Mouse (Mus musculus): ENCODE measurements at regions not wholly inside any gene's neighbourhood (a gene's known extent, or its start where the extent isn't known, plus 50 kb on each side); places are given as distances from the start of the nearest gene placed in this dataset.
A peak's percentile ranks its signal among the peaks of the same experiment; 100 is the strongest.

DNA sequence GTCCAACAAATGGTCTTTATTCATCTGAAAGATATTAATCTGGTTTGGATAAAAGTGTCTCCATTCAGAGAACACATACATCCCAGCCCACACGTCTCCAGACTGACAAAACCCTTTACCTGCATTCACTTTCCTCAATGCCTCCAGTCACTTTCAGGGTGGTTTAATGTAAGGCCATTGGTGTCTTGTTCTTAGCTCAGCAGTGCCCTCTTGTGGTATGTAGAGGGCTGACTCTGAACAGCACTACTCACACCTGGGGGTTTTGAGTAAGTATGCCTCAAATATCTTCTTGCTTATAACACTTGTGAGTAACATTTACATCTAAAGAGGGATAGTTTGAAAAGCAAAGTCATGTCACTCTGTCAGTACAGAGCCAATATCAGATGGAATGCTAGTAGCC lies 164.5 kb upstream of the Adamts16 start:
- WGBS = 6% methylated on average over 1 of the region's 1 CpGs
- no peak overlapping the region for H3K9ac ChIP-seq (replicated peaks; ENCODE audit: low read depth, low read length)
- no peak overlapping the region for H3K4me2 ChIP-seq (ENCODE audit: low read length)
- H3K4me1 ChIP-seq (replicated peaks; ENCODE audit: control insufficient read depth, insufficient read depth, low read length) = no peaks in the 10 kb centered on the region
- H3K9me3 ChIP-seq (ENCODE audit: control insufficient read depth, low read length) = no peaks in the 10 kb centered on the region
- peaks cover 7% of the 10 kb centered on the region; the same call in 1 of the 2 replicates for H3K27me3 ChIP-seq (replicated peaks; ENCODE audit: control insufficient read depth, insufficient read depth, low read length)
- no peak overlapping the region for H3K4me3 ChIP-seq (replicated peaks; ENCODE audit: low read length)
- ATAC-seq = 0 out of 2 replicates have a peak, but pooled peaks have one; percentile 41
- no peak overlapping the region for H3K27ac ChIP-seq (ENCODE audit: low read length)
- H3K36me3 ChIP-seq (ENCODE audit: control insufficient read depth, insufficient read depth) = no peaks in the 10 kb centered on the region

DNA sequence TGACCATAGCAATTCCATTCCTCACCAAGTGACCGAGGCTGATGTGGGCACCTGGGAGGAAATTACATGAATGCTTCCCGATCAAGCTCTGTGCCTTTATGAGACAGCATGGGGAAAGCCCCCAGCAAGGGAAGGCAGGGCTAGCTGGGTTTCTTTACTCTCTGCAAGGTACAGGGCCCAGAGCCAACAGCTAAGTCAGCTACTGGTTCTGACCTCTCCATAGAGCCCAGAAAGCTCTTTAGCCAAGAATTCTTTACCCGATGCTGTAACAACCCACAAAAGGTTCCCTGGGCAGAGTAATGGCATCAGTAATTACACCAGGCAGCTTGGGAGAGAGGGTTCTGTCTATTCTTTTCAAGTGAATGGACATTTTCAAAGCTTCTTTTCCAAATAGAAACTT lies 161.9 kb upstream of the Adamts16 start:
- Histone ChIP-seq H3K27me3 (replicated peaks; ENCODE audit: control insufficient read depth, insufficient read depth, low read length) (peaks cover 4% of the 10 kb centered on the region; the same call in 1 of the 2 replicates), H3K36me3 (ENCODE audit: control insufficient read depth, insufficient read depth) (no peaks in the 10 kb centered on the region), H3K4me3 (replicated peaks; ENCODE audit: low read length) (no peak overlapping the region), H3K9ac (replicated peaks; ENCODE audit: low read depth, low read length) (no peak overlapping the region), H3K4me2 (ENCODE audit: low read length) (no peak overlapping the region), H3K27ac (ENCODE audit: low read length) (no peak overlapping the region), H3K9me3 (ENCODE audit: control insufficient read depth, low read length) (no peaks in the 10 kb centered on the region), H3K4me1 (replicated peaks; ENCODE audit: control insufficient read depth, insufficient read depth, low read length) (no peaks in the 10 kb centered on the region)
- 48% methylated on average over 3 of the region's 3 CpGs for WGBS
- no peak for ATAC-seq

DNA sequence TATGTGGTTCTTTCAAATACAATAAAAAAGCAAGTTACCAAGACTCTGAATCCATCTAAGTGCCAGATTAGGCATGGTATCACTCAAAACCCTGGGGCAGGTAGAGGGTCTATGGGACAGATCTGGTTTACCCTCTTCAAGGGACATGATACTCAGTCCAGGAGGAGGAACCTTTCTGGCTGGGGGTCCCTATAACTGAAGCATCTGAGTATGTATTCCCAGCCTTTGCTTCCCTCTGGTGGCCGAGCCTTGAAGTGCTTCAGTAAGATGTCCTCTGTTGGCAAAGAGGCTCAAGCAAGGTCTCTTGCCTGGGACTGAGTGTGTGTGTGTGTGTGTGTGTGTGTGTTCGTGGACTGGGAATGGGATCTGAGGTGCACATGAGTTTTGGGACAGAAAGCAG lies 159.7 kb upstream of the Adamts16 start:
- Histone ChIP-seq H3K36me3 (ENCODE audit: control insufficient read depth, insufficient read depth) (no peaks in the 10 kb centered on the region), H3K27ac (ENCODE audit: low read length) (no peak overlapping the region), H3K9me3 (ENCODE audit: control insufficient read depth, low read length) (no peaks in the 10 kb centered on the region), H3K4me1 (replicated peaks; ENCODE audit: control insufficient read depth, insufficient read depth, low read length) (no peaks in the 10 kb centered on the region), H3K27me3 (replicated peaks; ENCODE audit: control insufficient read depth, insufficient read depth, low read length) (no peaks in the 10 kb centered on the region), H3K4me2 (ENCODE audit: low read length) (no peak overlapping the region), H3K4me3 (replicated peaks; ENCODE audit: low read length) (no peak overlapping the region), H3K9ac (replicated peaks; ENCODE audit: low read depth, low read length) (no peak overlapping the region)
- WGBS = 3% methylated on average over 2 of the region's 2 CpGs
- peak; percentile 75 for ATAC-seq

DNA sequence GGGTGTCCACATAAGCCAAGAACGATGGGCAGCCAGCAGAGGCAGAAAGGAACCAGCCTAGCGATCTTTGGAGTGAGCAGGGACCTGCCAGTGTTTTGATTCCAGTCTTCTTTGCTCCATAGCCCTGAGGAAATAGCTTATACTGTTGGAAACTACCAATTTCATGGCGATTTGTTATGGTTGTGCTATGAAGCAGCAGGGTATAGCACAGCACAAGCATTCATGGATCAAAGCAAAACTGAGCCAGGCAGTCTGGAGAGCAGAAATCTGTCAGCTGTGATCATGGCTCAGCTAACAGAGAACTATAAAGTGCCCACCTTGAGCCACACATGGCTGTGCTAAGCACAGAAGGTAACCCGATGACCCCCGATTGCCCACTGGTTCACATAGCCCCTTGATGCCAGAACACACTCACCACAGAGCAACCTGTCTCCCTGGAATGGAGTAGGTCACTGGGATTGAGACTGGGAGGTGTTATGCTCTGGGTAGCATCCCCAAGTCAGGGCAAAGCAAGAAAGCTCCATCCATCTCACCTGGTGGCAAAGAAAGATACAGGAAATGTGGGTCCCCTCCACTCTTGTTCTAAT lies 158.9 kb upstream of the Adamts16 start:
- 86% methylated on average over 5 of the region's 5 CpGs for WGBS
- H3K27me3 ChIP-seq (replicated peaks; ENCODE audit: control insufficient read depth, insufficient read depth, low read length) = no peaks in the 10 kb centered on the region
- H3K9me3 ChIP-seq (ENCODE audit: control insufficient read depth, low read length) = no peaks in the 10 kb centered on the region
- H3K9ac ChIP-seq (replicated peaks; ENCODE audit: low read depth, low read length) = no peak overlapping the region
- H3K4me2 ChIP-seq (ENCODE audit: low read length) = no peak overlapping the region
- ATAC-seq = no peak
- no peaks in the 10 kb centered on the region for H3K4me1 ChIP-seq (replicated peaks; ENCODE audit: control insufficient read depth, insufficient read depth, low read length)
- H3K4me3 ChIP-seq (replicated peaks; ENCODE audit: low read length) = no peak overlapping the region
- no peak overlapping the region for H3K27ac ChIP-seq (ENCODE audit: low read length)
- no peaks in the 10 kb centered on the region for H3K36me3 ChIP-seq (ENCODE audit: control insufficient read depth, insufficient read depth)

DNA sequence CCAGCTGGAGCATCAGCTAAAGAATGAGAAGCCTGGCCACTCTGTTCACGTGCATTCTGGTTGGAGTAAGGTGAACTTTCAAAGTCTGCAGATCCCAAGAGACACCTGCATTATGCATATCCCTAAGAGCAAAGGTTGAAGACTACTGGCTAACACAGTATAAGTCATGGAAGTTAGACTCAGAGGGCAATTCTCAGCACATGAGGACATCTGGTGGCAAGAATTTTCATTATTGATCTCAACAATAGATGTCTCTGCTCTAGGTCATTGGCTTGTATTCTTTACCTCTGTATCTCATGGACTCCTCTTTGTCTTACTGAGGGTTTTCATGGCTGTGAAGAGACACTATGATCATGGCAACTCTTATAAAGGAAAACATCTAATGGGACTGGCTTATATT lies 151.9 kb upstream of the Adamts16 start:
- ATAC-seq = no peak
- Histone ChIP-seq H3K9me3 (ENCODE audit: control insufficient read depth, low read length) (no peaks in the 10 kb centered on the region), H3K27ac (ENCODE audit: low read length) (no peak overlapping the region), H3K9ac (replicated peaks; ENCODE audit: low read depth, low read length) (no peak overlapping the region), H3K27me3 (replicated peaks; ENCODE audit: control insufficient read depth, insufficient read depth, low read length) (no peaks in the 10 kb centered on the region), H3K4me2 (ENCODE audit: low read length) (no peak overlapping the region), H3K4me3 (replicated peaks; ENCODE audit: low read length) (no peak overlapping the region), H3K4me1 (replicated peaks; ENCODE audit: control insufficient read depth, insufficient read depth, low read length) (no peaks in the 10 kb centered on the region), H3K36me3 (ENCODE audit: control insufficient read depth, insufficient read depth) (no peaks in the 10 kb centered on the region)
- WGBS = 81% methylated on average over 1 of the region's 1 CpGs

DNA sequence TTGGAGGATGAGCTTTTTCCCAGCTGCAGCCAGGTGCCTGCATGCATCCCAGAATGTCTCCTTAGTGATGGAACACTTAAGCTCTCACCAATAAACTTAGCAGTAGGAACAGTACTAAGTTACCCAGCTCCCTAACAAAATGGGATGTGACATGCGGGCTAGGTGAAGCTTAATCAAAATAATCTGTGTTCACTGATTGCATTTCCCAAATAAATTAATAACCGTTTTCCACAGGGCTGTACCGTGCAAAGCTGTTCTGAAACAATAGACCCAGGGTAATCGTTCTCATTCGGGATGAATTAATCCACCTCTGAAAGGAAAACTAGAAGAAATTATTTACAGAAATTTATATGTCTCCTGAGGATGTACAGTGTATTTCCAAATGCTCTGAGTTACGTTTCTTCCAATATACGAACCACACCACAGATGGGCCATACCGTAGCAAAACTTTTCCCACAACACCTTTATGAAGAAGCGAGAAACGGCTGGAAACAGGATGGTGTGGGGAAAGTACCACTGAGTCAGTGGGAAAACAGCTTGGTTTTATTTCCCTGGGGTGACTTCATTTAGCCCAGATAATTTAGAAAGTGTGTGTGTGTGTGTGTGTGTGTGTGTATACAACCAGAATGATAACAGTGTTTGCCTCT lies 148.5 kb upstream of the Adamts16 start:
- no peaks in the 10 kb centered on the region for H3K36me3 ChIP-seq (ENCODE audit: control insufficient read depth, insufficient read depth)
- H3K27me3 ChIP-seq (replicated peaks; ENCODE audit: control insufficient read depth, insufficient read depth, low read length) = no peaks in the 10 kb centered on the region
- no peak overlapping the region for H3K9ac ChIP-seq (replicated peaks; ENCODE audit: low read depth, low read length)
- H3K4me1 ChIP-seq (replicated peaks; ENCODE audit: control insufficient read depth, insufficient read depth, low read length) = no peaks in the 10 kb centered on the region
- H3K27ac ChIP-seq (ENCODE audit: low read length) = no peak overlapping the region
- 87% methylated on average over 10 of the region's 10 CpGs for WGBS
- H3K4me2 ChIP-seq (ENCODE audit: low read length) = no peak overlapping the region
- H3K4me3 ChIP-seq (replicated peaks; ENCODE audit: low read length) = no peak overlapping the region
- no peak for ATAC-seq
- no peaks in the 10 kb centered on the region for H3K9me3 ChIP-seq (ENCODE audit: control insufficient read depth, low read length)

DNA sequence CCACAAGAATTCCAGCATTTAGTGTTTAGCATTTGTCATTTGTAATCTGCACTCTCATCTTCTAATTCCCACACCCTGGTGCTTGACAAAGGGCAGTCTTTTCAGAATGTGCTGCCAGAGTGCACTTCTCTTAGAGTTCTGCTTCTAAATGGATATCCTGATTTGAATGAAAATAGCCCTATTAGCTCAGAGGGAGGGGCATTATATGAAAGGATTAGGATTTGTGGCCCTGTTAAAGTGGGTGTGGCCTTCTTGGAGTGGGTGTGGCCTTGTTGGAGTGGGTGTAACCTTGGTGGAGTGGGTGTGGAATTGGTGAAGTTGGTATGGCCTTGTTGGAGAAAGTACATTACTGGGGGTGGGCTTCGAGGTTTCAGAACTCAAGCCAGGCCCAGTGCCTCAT lies 137.7 kb upstream of the Adamts16 start:
- H3K4me3 ChIP-seq (replicated peaks; ENCODE audit: low read length) = no peak overlapping the region
- peaks cover 3% of the 10 kb centered on the region for H3K4me1 ChIP-seq (replicated peaks; ENCODE audit: control insufficient read depth, insufficient read depth, low read length)
- H3K27ac ChIP-seq (ENCODE audit: low read length) = no peak overlapping the region
- no peaks in the 10 kb centered on the region for H3K27me3 ChIP-seq (replicated peaks; ENCODE audit: control insufficient read depth, insufficient read depth, low read length)
- no peak overlapping the region for H3K9ac ChIP-seq (replicated peaks; ENCODE audit: low read depth, low read length)
- no peaks in the 10 kb centered on the region for H3K9me3 ChIP-seq (ENCODE audit: control insufficient read depth, low read length)
- H3K36me3 ChIP-seq (ENCODE audit: control insufficient read depth, insufficient read depth) = no peaks in the 10 kb centered on the region
- ATAC-seq = no peak
- H3K4me2 ChIP-seq (ENCODE audit: low read length) = no peak overlapping the region
- 73% methylated on average over 1 of the region's 1 CpGs for WGBS

DNA sequence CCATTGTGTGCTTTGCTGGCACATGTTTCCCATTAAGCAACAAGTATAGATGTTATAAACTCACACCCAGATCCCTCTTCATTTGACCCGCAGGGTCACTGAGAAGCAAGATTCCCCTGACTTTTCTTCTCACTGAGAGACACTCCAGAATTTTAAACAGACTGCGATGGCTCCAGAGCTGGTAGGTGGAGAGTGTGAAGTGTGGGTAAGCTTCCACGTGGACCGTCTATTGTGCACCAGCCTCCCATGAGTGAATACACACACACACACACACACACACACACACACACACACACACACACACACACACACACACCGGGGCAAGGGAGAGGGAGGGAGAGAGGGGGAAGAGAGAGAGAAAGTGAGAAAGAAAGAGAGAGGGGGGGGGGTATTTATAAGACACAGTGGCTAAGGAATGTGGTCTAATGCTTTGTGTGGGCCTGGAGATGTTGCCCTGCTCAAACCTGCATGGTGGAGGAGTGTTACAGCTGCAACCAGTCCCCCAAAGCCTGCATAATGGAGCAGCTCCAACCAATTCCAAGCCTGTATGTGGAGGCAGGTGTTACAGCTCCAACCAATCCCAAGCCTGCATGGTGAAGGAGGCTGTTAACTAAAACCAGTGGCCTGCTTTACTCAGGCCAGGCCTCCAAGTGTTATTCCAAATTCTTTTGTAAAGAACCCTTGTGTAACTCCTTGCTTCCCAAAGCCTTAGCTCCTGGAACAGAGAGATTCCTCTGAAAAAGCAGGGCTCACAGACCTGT lies 137.1 kb upstream of the Adamts16 start:
- Histone ChIP-seq H3K27ac (ENCODE audit: low read length) (no peak overlapping the region), H3K9ac (replicated peaks; ENCODE audit: low read depth, low read length) (no peak overlapping the region), H3K36me3 (ENCODE audit: control insufficient read depth, insufficient read depth) (no peaks in the 10 kb centered on the region), H3K4me3 (replicated peaks; ENCODE audit: low read length) (no peak overlapping the region), H3K9me3 (ENCODE audit: control insufficient read depth, low read length) (no peaks in the 10 kb centered on the region), H3K4me1 (replicated peaks; ENCODE audit: control insufficient read depth, insufficient read depth, low read length) (peaks cover 3% of the 10 kb centered on the region), H3K27me3 (replicated peaks; ENCODE audit: control insufficient read depth, insufficient read depth, low read length) (no peaks in the 10 kb centered on the region), H3K4me2 (ENCODE audit: low read length) (no peak overlapping the region)
- 70% methylated on average over 4 of the region's 5 CpGs for WGBS
- ATAC-seq = no peak

DNA sequence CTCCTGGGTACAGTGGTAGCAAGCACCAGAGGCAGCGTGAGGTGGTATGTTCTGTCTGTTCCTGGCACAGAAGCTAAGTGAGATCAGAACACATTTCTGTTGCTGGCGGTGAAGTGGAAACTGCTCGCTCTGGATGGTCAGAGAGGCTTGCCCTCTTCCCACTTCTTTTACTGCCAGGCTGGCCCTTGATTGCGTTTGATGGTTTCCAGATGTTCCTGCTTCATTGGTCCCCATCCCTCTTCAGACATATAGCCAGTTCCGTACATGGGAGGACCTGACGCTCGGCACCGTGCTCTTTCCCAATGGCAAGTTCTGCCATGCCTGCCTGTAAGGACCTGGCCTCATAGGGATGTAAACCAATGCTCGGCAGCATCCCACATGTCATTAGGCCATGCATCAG lies 128.0 kb upstream of the Adamts16 start:
- no peak for ATAC-seq
- WGBS = 94% methylated on average over 9 of the region's 9 CpGs
- no peaks in the 10 kb centered on the region for H3K4me1 ChIP-seq (replicated peaks; ENCODE audit: control insufficient read depth, insufficient read depth, low read length)
- no peak overlapping the region for H3K9ac ChIP-seq (replicated peaks; ENCODE audit: low read depth, low read length)
- no peaks in the 10 kb centered on the region for H3K36me3 ChIP-seq (ENCODE audit: control insufficient read depth, insufficient read depth)
- H3K27ac ChIP-seq (ENCODE audit: low read length) = no peak overlapping the region
- H3K4me2 ChIP-seq (ENCODE audit: low read length) = no peak overlapping the region
- H3K4me3 ChIP-seq (replicated peaks; ENCODE audit: low read length) = no peak overlapping the region
- no peaks in the 10 kb centered on the region for H3K9me3 ChIP-seq (ENCODE audit: control insufficient read depth, low read length)
- H3K27me3 ChIP-seq (replicated peaks; ENCODE audit: control insufficient read depth, insufficient read depth, low read length) = no peaks in the 10 kb centered on the region

Data from forebrain, embryonic 16.5 days (tissue).